Mouse (Mus musculus): ENCODE data around the gene Gpm6b. TPM values are rescaled to one million over a fixed set of nuclear protein-coding genes. Genes with fewer than 3 reads are reported as not detected.

The Gpm6b gene
- polyA plus RNA-seq (2014; fragmentation: Illumina TruSeq; extraction: RNeasy Lipid Tissue Mini Kit (QIAGEN cat#74804); ENCODE audit: low read depth, low replicate concordance), result 28.8 TPM

GRCm38 (mm10) chrX:166238831-166239460, at the start of gene Gpm6b:
Gene Gpm6b (plus strand): TSS chrX:166238911.

Other genes starting within 250 kb of the Gpm6b start
- 4.3 TPM for gene Gemin8, start 68.5 kb upstream of the Gpm6b start, polyA plus RNA-seq (2014; fragmentation: Illumina TruSeq; extraction: RNeasy Lipid Tissue Mini Kit (QIAGEN cat#74804); ENCODE audit: low read depth, low replicate concordance)
- 40.1 TPM for gene Trappc2, start 201.7 kb downstream of the Gpm6b start, polyA plus RNA-seq (2014; fragmentation: Illumina TruSeq; extraction: RNeasy Lipid Tissue Mini Kit (QIAGEN cat#74804); ENCODE audit: low read depth, low replicate concordance)
- 17.9 TPM for gene Ofd1, start 201.8 kb downstream of the Gpm6b start, polyA plus RNA-seq (2014; fragmentation: Illumina TruSeq; extraction: RNeasy Lipid Tissue Mini Kit (QIAGEN cat#74804); ENCODE audit: low read depth, low replicate concordance)
- 105 TPM for gene Rab9, start 241.0 kb downstream of the Gpm6b start, polyA plus RNA-seq (2014; fragmentation: Illumina TruSeq; extraction: RNeasy Lipid Tissue Mini Kit (QIAGEN cat#74804); ENCODE audit: low read depth, low replicate concordance)